Mouse (Mus musculus): ENCODE data around the gene Nfkbib. TPM values are rescaled to one million over a fixed set of nuclear protein-coding genes. Genes with fewer than 3 reads are reported as not detected.
A peak's percentile ranks its signal among the peaks of the same experiment; 100 is the strongest.

The Nfkbib gene
- total and polyA plus RNA-seq, 3 experiments = 30.5 to 101 (median 59.3) TPM

GRCm38 (mm10) chr7:28791706-28792105 is 24.4 kb upstream of the Nfkbib start:
- no peak for DNase-seq (ENCODE audit: extremely low read depth)
- no peaks in the 10 kb centered on the region for H3K9me3 ChIP-seq (replicated peaks; ENCODE audit: low read length)
- dilution Hi-C loops (cut with MboI; ENCODE audit: extremely low pct_ligation_motif_present, extremely low pct_unique_long_range_greater_than_20kb, low sequenced_read_pairs) (no loop called here), in situ Hi-C loops (cut with MboI; ENCODE audit: low pct_ligation_motif_present, low pct_unique_long_range_greater_than_20kb, low sequenced_read_pairs) (loop anchor here (25.0 kb wide), 1 partner anchor 246 kb away; no protein-coding TSS in a partner anchor)
- TF ChIP-seq POLR2A (IDR thresholded peaks at IDR 0.05; ENCODE audit: low read depth, low read length) (no peak), TBP (conservative IDR thresholded peaks at IDR 0.05; ENCODE audit: low read depth, low read length) (no peak), RCOR1 (conservative IDR thresholded peaks at IDR 0.05; ENCODE audit: low read depth, low read length) (no peak), KAT2A (IDR thresholded peaks at IDR 0.05; ENCODE audit: insufficient replicate concordance, low read length) (no peak), USF1 (IDR thresholded peaks at IDR 0.05; ENCODE audit: low read depth, low read length) (no peak), MAFK (IDR thresholded peaks at IDR 0.05; ENCODE audit: insufficient replicate concordance, low read length) (no peak), MEF2A (IDR thresholded peaks at IDR 0.05; ENCODE audit: borderline replicate concordance, low read depth, low read length) (no peak), UBTF (IDR thresholded peaks at IDR 0.05; ENCODE audit: low read depth, low read length) (no peak), MAZ (IDR thresholded peaks at IDR 0.05; ENCODE audit: low read depth, low read length) (no peak)
- H3K4me3 ChIP-seq (replicated peaks in 1 of 3; ENCODE audit: low read depth in 2 of 3, low read length in 2 of 3, poor library complexity in 1 of 3) = no peak overlapping the region
- H3K4me2 ChIP-seq (ENCODE audit: insufficient read depth, low read depth, poor library complexity, severe bottlenecking) = no peak overlapping the region
- H3K4me1 ChIP-seq (ENCODE audit: control insufficient read depth in 1 of 2, insufficient read depth in 2 of 2) = peaks cover 39 to 74% of the 10 kb centered on the region in 2 experiments
- H3K27ac ChIP-seq (ENCODE audit: insufficient read depth, low read depth) = no peak overlapping the region
- no peaks in the 10 kb centered on the region for H3K27me3 ChIP-seq (replicated peaks)
- no peak overlapping the region; the same call in 1 of the 2 replicates for H3K9ac ChIP-seq (ENCODE audit: insufficient read depth, low read depth)
- 0 out of 2 replicates have a peak, but pooled peaks cover 6% of the 10 kb centered on the region for H3K79me2 ChIP-seq (replicated peaks; ENCODE audit: control insufficient read depth, extremely low read depth, insufficient read depth, poor library complexity, severe bottlenecking)
- H3K36me3 ChIP-seq (replicated peaks in 1 of 2; ENCODE audit: control insufficient read depth in 1 of 2, insufficient read depth in 1 of 2, low read length in 1 of 2) = peaks cover 0 to 11% of the 10 kb centered on the region in 2 experiments

GRCm38 (mm10) chr7:28790066-28790806 is 22.9 kb upstream of the Nfkbib start:
- in situ Hi-C loops (cut with MboI; ENCODE audit: low pct_ligation_motif_present, low pct_unique_long_range_greater_than_20kb, low sequenced_read_pairs) (loop anchor here (25.0 kb wide), 1 partner anchor 247 kb away; no protein-coding TSS in a partner anchor), dilution Hi-C loops (cut with MboI; ENCODE audit: extremely low pct_ligation_motif_present, extremely low pct_unique_long_range_greater_than_20kb, low sequenced_read_pairs) (no loop called here)
- Histone ChIP-seq H3K4me3 (replicated peaks in 1 of 3; ENCODE audit: low read depth in 2 of 3, low read length in 2 of 3, poor library complexity in 1 of 3) (no peak overlapping the region), H3K4me2 (ENCODE audit: insufficient read depth, low read depth, poor library complexity, severe bottlenecking) (peak overlapping the region; percentile 69; the same call in 1 of the 2 replicates), H3K27ac (ENCODE audit: insufficient read depth, low read depth) (peak overlapping the region; percentile 92; the same call in 1 of the 2 replicates), H3K27me3 (replicated peaks) (no peaks in the 10 kb centered on the region), H3K36me3 (replicated peaks in 1 of 2; ENCODE audit: control insufficient read depth in 1 of 2, insufficient read depth in 1 of 2, low read length in 1 of 2) (peaks cover 9 to 26% of the 10 kb centered on the region in 2 experiments), H3K79me2 (replicated peaks; ENCODE audit: control insufficient read depth, extremely low read depth, insufficient read depth, poor library complexity, severe bottlenecking) (no peaks in the 10 kb centered on the region), H3K4me1 (ENCODE audit: control insufficient read depth in 1 of 2, insufficient read depth in 2 of 2) (peaks cover 42 to 85% of the 10 kb centered on the region in 2 experiments), H3K9ac (ENCODE audit: insufficient read depth, low read depth) (no peak overlapping the region), H3K9me3 (replicated peaks; ENCODE audit: low read length) (no peaks in the 10 kb centered on the region)
- DNase-seq (ENCODE audit: extremely low read depth) = no peak
- TF ChIP-seq JUN (IDR thresholded peaks at IDR 0.05; ENCODE audit: insufficient read depth, low read depth, low read length) = no peak
- TF ChIP-seq ZC3H11A (IDR thresholded peaks at IDR 0.05; ENCODE audit: low read depth, low read length) = no peak
- TF ChIP-seq POLR2AphosphoS2 (IDR thresholded peaks at IDR 0.05; ENCODE audit: low read depth, low read length) = no peak
- TF ChIP-seq CHD1 (IDR thresholded peaks at IDR 0.05; ENCODE audit: low read depth, low read length) = no peak
- no peak for TF ChIP-seq ZNF384 (IDR thresholded peaks at IDR 0.05; ENCODE audit: low read depth, low read length)
- TF ChIP-seq KAT2A (IDR thresholded peaks at IDR 0.05; ENCODE audit: insufficient replicate concordance, low read length) = no peak
- no peak for TF ChIP-seq JUND (conservative IDR thresholded peaks at IDR 0.05; ENCODE audit: low read depth, low read length)
- TF ChIP-seq CHD2 (IDR thresholded peaks at IDR 0.05; ENCODE audit: low read length) = no peak
- no peak for TF ChIP-seq SIN3A (IDR thresholded peaks at IDR 0.05; ENCODE audit: low read length)
- no peak for TF ChIP-seq USF1 (IDR thresholded peaks at IDR 0.05; ENCODE audit: low read depth, low read length)
- peak in 1 of 2 experiments; percentile 67; a peak in 2 of 4 replicates for TF ChIP-seq CTCF (conservative IDR thresholded peaks at IDR 0.05 in 1 of 2, IDR thresholded peaks at IDR 0.05 in 1 of 2; ENCODE audit: low read depth in 2 of 2, low read length in 2 of 2)
- TF ChIP-seq HCFC1 (IDR thresholded peaks at IDR 0.05; ENCODE audit: low read depth, low read length) = no peak
- peak; percentile 48 for TF ChIP-seq RAD21 (IDR thresholded peaks at IDR 0.05; ENCODE audit: low read depth, low read length)
- peak; percentile 42; the same call in 1 of the 2 replicates for TF ChIP-seq SMC3 (IDR thresholded peaks at IDR 0.05; ENCODE audit: low read depth, low read length)
- TF ChIP-seq TCF12 (IDR thresholded peaks at IDR 0.05; ENCODE audit: low read depth, low read length) = peak; percentile 54; the same call in 1 of the 2 replicates
- no peak for TF ChIP-seq E2F4 (IDR thresholded peaks at IDR 0.05; ENCODE audit: insufficient replicate concordance, low read depth, low read length)
- TF ChIP-seq IRF4 (IDR thresholded peaks at IDR 0.05; ENCODE audit: low read depth, low read length) = no peak
- no peak for TF ChIP-seq BHLHE40 (IDR thresholded peaks at IDR 0.05; ENCODE audit: low read depth, low read length)
